Mouse (Mus musculus) R1 (cell line): Measurements from ENCODE around the gene Gm11937.

Experiments used
- DNase-seq: peaks from one replicate; pipeline ENCODE4 v3.0.0-alpha.2; 2018; ENCODE audit warnings: low read depth, low spot score

The Gm11937 gene

DNA sequence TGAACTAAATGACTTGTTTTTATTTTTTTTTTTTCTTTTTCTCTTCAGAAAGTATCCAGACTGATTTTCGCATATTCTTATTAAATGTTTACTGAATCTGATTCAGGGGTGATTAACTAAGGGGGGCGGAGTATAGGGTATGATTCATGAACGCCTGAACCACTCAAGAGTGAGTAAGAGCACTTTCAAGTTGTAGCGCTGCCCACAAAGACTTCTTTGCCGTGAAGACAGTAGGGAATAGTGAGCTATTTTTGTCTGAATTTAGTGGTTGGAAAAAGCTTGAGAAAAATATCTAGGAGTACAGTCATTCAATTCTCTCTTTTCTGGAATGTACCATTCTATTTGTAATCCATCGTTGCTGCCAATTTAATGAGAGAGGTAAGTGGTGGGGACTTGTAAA, 28.4 kb downstream of the Gm11937 start:
- DNase-seq, result no peak

DNA sequence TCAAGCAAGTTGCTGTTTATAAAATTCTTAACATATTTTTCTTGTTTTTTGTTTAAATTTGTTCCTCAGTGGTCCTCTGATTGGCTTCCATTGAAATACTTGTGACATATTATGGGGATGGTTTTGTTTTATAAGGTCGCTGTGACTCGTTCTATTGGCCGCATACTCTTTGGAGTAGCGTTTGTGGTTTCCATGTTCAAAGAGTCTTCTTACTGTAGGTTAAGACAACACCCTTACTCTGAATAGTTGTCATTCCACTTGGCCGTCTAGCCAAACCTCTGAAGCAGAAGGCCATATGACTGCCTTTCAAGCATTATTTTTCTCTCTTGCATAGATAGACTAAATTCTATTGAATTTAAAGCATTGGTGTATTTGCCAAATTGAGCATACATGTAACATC, 28.9 kb downstream of the Gm11937 start:
- DNase-seq, result no peak

GRCm38 (mm10) chr11:99580636-99581035, 29.4 kb downstream of the Gm11937 start, which contains the start of gene Krtap1-5:
Gene Krtap1-5 (minus strand): TSS chr11:99581016.
- no peak for DNase-seq

DNA sequence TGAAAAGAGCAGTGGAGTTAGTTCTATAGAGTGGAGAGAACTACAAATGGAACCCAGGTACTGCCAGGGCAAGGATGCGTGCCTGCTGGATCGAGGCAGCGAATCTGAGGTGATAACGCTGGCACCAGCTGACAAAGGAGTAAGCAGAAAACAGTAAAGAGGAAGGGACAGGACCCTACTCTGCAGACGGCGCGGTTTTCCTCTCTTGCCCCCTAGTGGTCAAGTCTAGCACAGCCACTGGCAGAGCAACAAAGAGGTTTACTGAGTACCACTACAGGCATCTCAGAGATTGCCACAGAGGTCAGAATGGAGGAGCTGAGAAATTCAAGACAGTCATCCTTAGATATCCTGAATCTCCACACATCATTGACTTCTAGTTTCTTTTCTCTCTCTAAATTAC, 35.9 kb downstream of the Gm11937 start:
- DNase-seq, result peak; percentile 71

- DNase-seq, result no peak
Observed at GRCm38 (mm10) chr11:99573164-99573563, 36.8 kb downstream of the Gm11937 start.

DNA sequence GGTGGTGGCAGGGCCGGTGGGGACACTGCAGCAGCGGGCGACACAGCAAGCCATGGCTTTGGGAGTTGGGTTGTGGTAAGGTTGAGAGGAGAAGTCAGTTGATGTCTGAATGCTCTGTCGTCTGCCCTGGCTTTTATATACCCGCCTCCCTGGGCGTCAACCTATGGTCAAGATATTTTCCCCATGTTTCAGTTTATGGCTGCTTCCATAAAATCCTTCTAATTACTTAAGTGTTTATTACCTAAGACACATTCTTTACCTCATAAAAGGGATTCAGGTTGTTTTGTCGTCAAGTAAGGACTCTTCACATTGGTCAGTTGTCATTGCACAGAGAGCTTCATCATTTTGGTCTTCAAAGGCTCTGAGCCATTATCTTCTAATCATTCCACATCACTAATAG, 43.5 kb downstream of the Gm11937 start, which contains the start of gene Krtap3-1:
Gene Krtap3-1 (minus strand): TSS at position 101 of the 400 bp plus-strand sequence.
- no peak for DNase-seq

DNA sequence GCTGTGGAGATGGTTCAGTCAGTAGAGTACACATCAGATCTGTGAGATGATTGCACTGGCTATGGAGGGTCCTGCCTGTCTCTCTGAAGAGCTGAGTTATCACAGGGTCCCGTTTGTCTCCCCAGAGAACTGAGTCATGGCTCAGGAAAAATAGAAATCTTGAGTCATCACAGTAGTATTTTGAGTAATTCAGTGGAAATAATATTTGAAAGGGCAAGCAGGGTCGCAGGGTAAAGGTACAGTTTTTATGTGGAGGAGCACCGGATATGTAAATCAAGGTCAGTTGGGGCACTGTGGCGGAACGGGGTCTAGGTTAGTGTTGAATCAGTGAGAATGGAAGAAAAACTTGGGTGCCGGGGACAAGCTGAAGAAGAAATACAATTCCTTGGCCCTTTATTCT, 47.4 kb downstream of the Gm11937 start:
- no peak for DNase-seq
